Mouse (Mus musculus) ES-Bruce4 (cell line): ENCODE data around the gene Cul7. TPM values are rescaled to one million over a fixed set of nuclear protein-coding genes. Genes with fewer than 3 reads are reported as not detected.

Experiments used
- H3K27ac ChIP-seq: 2 replicates; pipeline ENCODE4 v1.5.1; 2012; ENCODE audit warnings: low read length, inconsistent platforms; ENCODE audit not compliant: insufficient read depth
- H3K27me3 ChIP-seq: 2 replicates; pipeline ENCODE4 v1.6.1; 2012; ENCODE audit warnings: mild to moderate bottlenecking, low read length, inconsistent platforms; ENCODE audit not compliant: control insufficient read depth, poor library complexity, insufficient read depth, severe bottlenecking
- H3K36me3 ChIP-seq: 2 replicates; pipeline ENCODE4 v1.6.1; 2012; ENCODE audit warnings: inconsistent platforms, mild to moderate bottlenecking, low read length, moderate library complexity; ENCODE audit not compliant: control insufficient read depth, poor library complexity, insufficient read depth, severe bottlenecking
- H3K4me1 ChIP-seq: one replicate; pipeline ENCODE4 v1.8.1; 2011; ENCODE audit warnings: low read length; ENCODE audit not compliant: control insufficient read depth, insufficient read depth
- H3K4me3 ChIP-seq: 2 replicates; pipeline ENCODE4 v1.5.1; 2011; ENCODE audit warnings: low read depth, mild to moderate bottlenecking, low read length
- H3K9ac ChIP-seq: 2 replicates; pipeline ENCODE4 v1.6.1; 2012; ENCODE audit warnings: low read depth, mild to moderate bottlenecking, inconsistent platforms; ENCODE audit not compliant: poor library complexity, severe bottlenecking
- H3K9me3 ChIP-seq: replicated peaks from 2 replicates; pipeline ENCODE4 v1.6.1; 2012; ENCODE audit warnings: mild to moderate bottlenecking, low read length, inconsistent platforms; ENCODE audit not compliant: control insufficient read depth, poor library complexity, insufficient read depth, severe bottlenecking
- CTCF ChIP-seq: IDR thresholded peaks from one replicate; pipeline ENCODE4 v1.8.1; 2011; ENCODE audit warnings: low read depth, low read length
- EP300 ChIP-seq: IDR thresholded peaks from 2 replicates; pipeline ENCODE4 v1.6.1; 2011; ENCODE audit warnings: low read depth, low read length; ENCODE audit not compliant: insufficient read depth
- POLR2A ChIP-seq: IDR thresholded peaks from one replicate; pipeline ENCODE4 v1.8.1; 2011; ENCODE audit warnings: low read length; ENCODE audit not compliant: insufficient read depth
- polyA plus RNA-seq: library from polyadenylated mRNA; stranded (reverse); fragments of >200 nt; gene quantifications from 2 replicates; pipeline ENCODE4 v1.2.4, GENCODE M21; 2011; ENCODE audit warnings: low read depth; ENCODE audit not compliant: missing spikeins, insufficient read depth, insufficient read length

Cul7 gene
- polyA plus RNA-seq, 1 experiment, result 67.1 TPM

DNA sequence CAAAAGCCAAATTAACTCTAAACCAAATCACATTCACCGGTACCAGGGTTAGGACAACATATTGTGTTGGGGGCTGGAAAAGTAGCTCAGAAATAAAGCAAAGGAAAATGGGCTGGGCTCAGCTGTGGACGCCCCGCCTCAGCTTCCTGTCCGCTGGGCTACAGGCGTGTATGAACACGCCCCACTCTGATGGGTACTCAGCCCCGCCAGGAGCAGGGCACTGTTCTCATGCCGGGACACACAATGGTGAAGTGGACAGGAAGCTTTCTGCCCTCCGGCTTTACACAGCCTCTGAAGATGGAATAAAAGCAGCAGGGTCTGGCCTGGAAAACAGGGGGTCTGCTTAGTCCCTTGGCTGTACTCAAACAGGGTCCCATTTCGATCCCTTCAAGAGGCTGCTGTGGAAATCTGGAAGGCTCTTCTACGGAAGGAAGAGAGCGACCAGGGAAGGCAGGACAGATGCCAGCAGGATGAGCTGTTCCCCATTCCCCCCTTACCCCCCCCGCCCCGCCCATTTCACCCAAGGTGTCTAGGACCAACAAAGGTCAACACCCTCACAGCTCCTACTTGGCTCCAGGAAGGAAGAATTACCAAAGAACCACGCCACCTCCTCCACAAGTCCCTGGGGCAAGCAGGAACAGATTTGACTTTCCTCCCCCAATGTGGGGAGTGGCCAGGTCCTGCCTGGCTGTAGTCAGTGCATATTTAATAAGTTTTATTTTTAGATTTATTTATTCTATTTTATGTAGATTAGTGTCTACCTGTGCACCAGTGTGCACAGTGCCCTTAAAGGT lies 40.2 kb upstream of the Cul7 start:
- Histone ChIP-seq H3K9ac (peak overlapping the region; percentile 42), H3K4me3 (peak overlapping the region; percentile 25), H3K4me1 (peaks cover 23% of the 10 kb centered on the region), H3K36me3 (no peaks in the 10 kb centered on the region), H3K9me3 (no peaks in the 10 kb centered on the region), H3K27me3 (no peaks in the 10 kb centered on the region), H3K27ac (peak overlapping the region; percentile 83)
- TF ChIP-seq CTCF (no peak), POLR2A (no peak), EP300 (peak; percentile 26; the same call in 1 of the 2 replicates)

DNA sequence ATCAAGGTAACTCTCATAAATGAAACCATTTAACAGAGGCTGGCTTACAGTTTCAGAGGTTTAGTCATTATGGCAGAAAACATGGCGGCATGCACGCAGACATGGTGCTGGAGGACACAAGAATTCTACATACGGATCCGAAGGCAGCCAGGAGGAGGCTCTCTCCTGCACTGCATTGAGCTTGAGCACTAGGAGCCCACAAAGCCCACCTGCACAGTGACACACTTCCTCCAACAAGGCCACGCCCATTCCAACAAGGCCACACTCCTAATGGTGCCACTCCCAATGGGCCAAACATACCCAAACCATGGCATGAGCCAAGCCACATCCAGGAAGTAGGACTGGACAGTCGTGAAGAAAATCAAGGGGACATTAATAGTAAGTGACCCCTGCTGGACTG lies 38.8 kb upstream of the Cul7 start:
- no peak for TF ChIP-seq CTCF
- TF ChIP-seq EP300, result no peak
- TF ChIP-seq POLR2A, result no peak
- Histone ChIP-seq H3K36me3 (no peaks in the 10 kb centered on the region), H3K27ac (no peak overlapping the region), H3K27me3 (no peaks in the 10 kb centered on the region), H3K9ac (no peak overlapping the region), H3K9me3 (no peaks in the 10 kb centered on the region), H3K4me3 (no peak overlapping the region), H3K4me1 (peaks cover 26% of the 10 kb centered on the region)

- H3K9ac ChIP-seq, result peak overlapping the region; percentile 52
- H3K27ac ChIP-seq, result peak overlapping the region; percentile 40; the same call in 1 of the 2 replicates
- H3K36me3 ChIP-seq, result no peaks in the 10 kb centered on the region
These were observed 37.9 kb upstream of the Cul7 start for GRCm38 (mm10) chr17:46612189-46612588.

DNA sequence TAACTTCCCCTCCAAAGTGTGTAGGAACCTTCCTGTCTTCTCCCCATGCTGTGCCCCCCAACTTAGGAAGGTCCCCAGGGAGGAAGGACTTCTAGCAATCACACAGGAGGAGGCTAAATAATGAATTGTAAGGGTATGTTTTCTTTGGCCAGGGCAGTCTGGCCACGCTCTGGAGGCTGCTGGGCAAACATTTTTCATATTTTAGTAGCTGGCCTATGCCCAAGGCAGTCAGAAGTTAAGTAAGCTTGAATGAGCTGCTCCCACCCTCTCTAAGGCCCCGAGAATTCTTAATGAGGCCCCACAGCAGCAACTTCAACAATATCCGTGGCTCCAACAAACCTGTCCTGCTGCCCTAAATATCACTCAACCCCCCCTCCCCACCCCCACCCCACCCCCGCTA lies 37.3 kb upstream of the Cul7 start:
- H3K9me3 ChIP-seq, result no peaks in the 10 kb centered on the region
- no peak overlapping the region for H3K4me3 ChIP-seq
- H3K27ac ChIP-seq, result peak overlapping the region; percentile 40
- H3K27me3 ChIP-seq, result no peaks in the 10 kb centered on the region
- TF ChIP-seq POLR2A (no peak), CTCF (no peak), EP300 (no peak)
- peak overlapping the region; percentile 52 for H3K9ac ChIP-seq
- peaks cover 25% of the 10 kb centered on the region for H3K4me1 ChIP-seq
- no peaks in the 10 kb centered on the region for H3K36me3 ChIP-seq

More at GRCm38 (mm10) chr17:46612189-46612588, 37.9 kb upstream of the Cul7 start:
- no peak overlapping the region for H3K4me3 ChIP-seq
- H3K4me1 ChIP-seq, result peaks cover 30% of the 10 kb centered on the region
- no peak for TF ChIP-seq EP300
- TF ChIP-seq POLR2A, result no peak
- TF ChIP-seq CTCF, result no peak
- H3K27me3 ChIP-seq, result no peaks in the 10 kb centered on the region
- no peaks in the 10 kb centered on the region for H3K9me3 ChIP-seq

GRCm38 (mm10) chr17:46613229-46613628 lies 36.9 kb upstream of the Cul7 start:
- Histone ChIP-seq H3K4me1 (peaks cover 25% of the 10 kb centered on the region), H3K4me3 (no peak overlapping the region), H3K36me3 (no peaks in the 10 kb centered on the region), H3K9ac (peak overlapping the region; percentile 33; the same call in 1 of the 2 replicates), H3K27me3 (no peaks in the 10 kb centered on the region), H3K27ac (peak overlapping the region; percentile 74), H3K9me3 (no peaks in the 10 kb centered on the region)
- TF ChIP-seq POLR2A (no peak), EP300 (peak; percentile 49; the same call in 1 of the 2 replicates)

DNA sequence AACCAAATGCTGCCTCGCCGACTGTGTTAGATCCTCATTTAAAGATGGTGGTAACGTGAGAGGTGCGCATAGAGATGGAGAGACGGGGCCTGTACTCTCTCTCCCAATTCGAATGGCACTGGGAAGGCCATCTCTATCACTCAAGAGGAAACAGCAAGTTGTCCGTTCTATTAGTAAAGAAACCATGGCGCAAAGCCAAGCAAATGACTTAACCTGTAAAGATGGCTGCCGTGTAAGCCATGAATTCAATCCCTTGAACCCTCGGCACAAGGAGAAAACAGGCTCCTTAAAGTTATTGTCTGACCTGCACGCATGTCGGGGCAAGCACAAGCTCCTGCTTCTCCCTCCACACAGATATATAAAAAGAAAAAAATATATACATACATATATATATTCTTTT lies 32.3 kb upstream of the Cul7 start:
- TF ChIP-seq POLR2A (no peak), CTCF (no peak)
- Histone ChIP-seq H3K27me3 (no peaks in the 10 kb centered on the region), H3K9ac (peak overlapping the region; percentile 45), H3K9me3 (no peaks in the 10 kb centered on the region), H3K36me3 (no peaks in the 10 kb centered on the region), H3K4me3 (no peak overlapping the region), H3K27ac (peak overlapping the region; percentile 89), H3K4me1 (peaks cover 27% of the 10 kb centered on the region)
